Mouse (Mus musculus) heart, embryonic 12.5 days (tissue): ENCODE results near the gene Pygo2. TPM values are rescaled to one million over a fixed set of nuclear protein-coding genes. Genes with fewer than 3 reads are reported as not detected.
A peak's percentile ranks its signal among the peaks of the same experiment; 100 is the strongest.

Source experiments
- ATAC-seq: fragments of 200-750 bp; cut with Nextera tagmentation; 2 replicates; pipeline ENCODE4 v1.8.0; 2017; ENCODE audit warnings: moderate TSS enrichment, moderate library complexity; ENCODE audit not compliant: insufficient number of reproducible peaks, low FRiP score
- H3K27ac ChIP-seq: fragments of 300-500 bp; sonication (generic); 2 replicates; pipeline ENCODE4 v1.5.1; 2016; ENCODE audit warnings: mild to moderate bottlenecking, moderate library complexity; ENCODE audit not compliant: poor library complexity, severe bottlenecking
- H3K27me3 ChIP-seq: fragments of 300-500 bp; sonication (generic); replicated peaks from 2 replicates; pipeline ENCODE4 v1.6.1; 2016; ENCODE audit warnings: mild to moderate bottlenecking, moderate library complexity
- H3K36me3 ChIP-seq: fragments of 300-500 bp; sonication (generic); 2 replicates; pipeline ENCODE4 v1.6.1; 2016; ENCODE audit warnings: mild to moderate bottlenecking, moderate library complexity
- H3K4me1 ChIP-seq: fragments of 300-500 bp; sonication (generic); replicated peaks from 2 replicates; pipeline ENCODE4 v1.6.1; 2016; ENCODE audit warnings: mild to moderate bottlenecking
- H3K4me2 ChIP-seq: fragments of 300-500 bp; sonication (generic); 2 replicates; pipeline ENCODE4 v1.6.1; 2016; ENCODE audit warnings: mild to moderate bottlenecking, moderate library complexity
- H3K4me3 ChIP-seq: fragments of 300-500 bp; sonication (generic); 2 replicates; pipeline ENCODE4 v1.5.1; 2016; ENCODE audit warnings: mild to moderate bottlenecking
- H3K9ac ChIP-seq: fragments of 300-500 bp; sonication (generic); 2 replicates; pipeline ENCODE4 v1.6.1; 2016; ENCODE audit warnings: mild to moderate bottlenecking, moderate library complexity
- H3K9me3 ChIP-seq: fragments of 300-500 bp; sonication (generic); replicated peaks from 2 replicates; pipeline ENCODE4 v1.6.1; 2016; ENCODE audit warnings: mild to moderate bottlenecking, moderate library complexity
- WGBS: fragments of 180-500 bp; shearing (Covaris S2); methylation state at CpG from one replicate; pipeline ENCODE4 v1.1.7; 2016; 5-methylcytosine and 5-hydroxymethylcytosine counted together
- polyA plus RNA-seq: library from polyadenylated mRNA; unstranded; fragments of >200 nt; fragmentation: Nextera tagmentation; extraction: Ambion mirVana; gene quantifications from 2 replicates; pipeline ENCODE4 v1.2.1, GENCODE M21; 2016

Gene Pygo2
- polyA plus RNA-seq, 1 experiment from 2014 or later = 36.1 TPM

DNA sequence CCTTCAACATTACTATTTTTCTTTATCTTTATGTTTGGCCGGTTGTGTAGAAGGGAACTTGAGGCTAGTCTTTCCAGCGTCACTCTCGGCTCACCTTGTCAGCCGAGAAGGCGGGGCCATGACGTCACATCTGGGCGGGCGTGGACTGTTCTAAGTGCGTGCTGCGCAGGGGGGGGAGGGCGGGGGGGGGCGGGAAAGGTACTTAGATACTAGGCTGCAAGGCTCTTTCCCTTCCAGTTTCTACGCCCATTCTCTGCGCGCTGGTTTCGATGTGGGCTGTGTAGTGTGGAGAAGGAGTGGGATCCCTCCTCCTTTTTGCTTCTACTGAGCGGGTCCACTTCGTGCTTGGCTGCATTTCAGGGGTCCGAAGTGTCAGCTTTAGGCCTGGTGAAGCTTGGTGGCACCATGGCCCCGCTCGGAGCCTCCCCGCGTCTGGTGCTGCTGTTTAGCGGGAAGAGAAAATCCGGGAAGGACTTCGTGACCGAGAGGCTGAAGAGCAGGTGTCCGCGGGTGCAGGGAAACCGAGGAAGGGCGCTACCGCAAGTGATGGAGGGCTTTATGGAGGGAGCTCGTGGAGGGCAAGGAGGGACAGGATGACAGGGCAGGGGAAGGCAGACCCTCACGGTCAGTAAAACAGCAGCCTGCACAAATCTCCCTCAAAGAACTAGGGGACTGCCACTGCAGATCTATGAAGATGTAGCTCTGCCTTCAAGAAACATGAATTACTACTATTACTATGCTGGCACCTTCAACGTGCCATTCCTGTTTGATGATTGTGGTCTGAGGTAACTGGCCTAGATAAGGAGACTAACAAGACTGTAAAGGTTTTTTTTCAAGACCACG lies 29.2 kb downstream of the Pygo2 start:
- ATAC-seq = peak; percentile 92
- Histone ChIP-seq H3K27ac (peak overlapping the region; percentile 78), H3K9me3 (no peaks in the 10 kb centered on the region), H3K4me2 (peak overlapping the region; percentile 77), H3K9ac (peak overlapping the region; percentile 78), H3K27me3 (no peaks in the 10 kb centered on the region), H3K36me3 (peaks cover 9% of the 10 kb centered on the region; the same call in 1 of the 2 replicates), H3K4me3 (peak overlapping the region; percentile 67), H3K4me1 (peaks cover 24% of the 10 kb centered on the region)
- WGBS = under 1% methylated on average over 34 of the region's 36 CpGs

DNA sequence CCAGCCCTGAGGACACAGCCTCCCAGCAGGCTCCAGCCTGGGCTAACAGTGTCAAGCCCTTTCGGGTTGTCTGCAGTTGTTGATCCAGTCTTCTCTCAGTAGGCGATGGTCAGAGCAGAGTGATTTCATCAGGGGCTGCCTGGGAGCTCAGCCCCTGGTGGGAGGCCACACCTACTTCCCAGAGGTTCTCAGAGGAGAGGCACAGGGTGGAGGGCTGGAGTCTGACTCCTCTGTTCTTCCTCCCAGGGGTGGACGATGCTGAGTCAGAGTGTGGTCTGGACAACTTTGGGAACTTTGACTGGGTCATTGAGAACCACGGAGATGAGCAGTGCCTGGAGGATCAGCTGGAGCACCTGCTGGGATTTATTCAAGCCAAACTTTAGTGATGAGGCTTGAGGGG lies 38.3 kb downstream of the Pygo2 start:
- Histone ChIP-seq H3K4me3 (no peak overlapping the region), H3K9ac (no peak overlapping the region), H3K36me3 (peaks cover 32% of the 10 kb centered on the region), H3K9me3 (no peaks in the 10 kb centered on the region), H3K27me3 (no peaks in the 10 kb centered on the region), H3K27ac (no peak overlapping the region), H3K4me1 (no peaks in the 10 kb centered on the region), H3K4me2 (no peak overlapping the region)
- 42% methylated on average over 4 of the region's 4 CpGs for WGBS
- no peak for ATAC-seq

DNA sequence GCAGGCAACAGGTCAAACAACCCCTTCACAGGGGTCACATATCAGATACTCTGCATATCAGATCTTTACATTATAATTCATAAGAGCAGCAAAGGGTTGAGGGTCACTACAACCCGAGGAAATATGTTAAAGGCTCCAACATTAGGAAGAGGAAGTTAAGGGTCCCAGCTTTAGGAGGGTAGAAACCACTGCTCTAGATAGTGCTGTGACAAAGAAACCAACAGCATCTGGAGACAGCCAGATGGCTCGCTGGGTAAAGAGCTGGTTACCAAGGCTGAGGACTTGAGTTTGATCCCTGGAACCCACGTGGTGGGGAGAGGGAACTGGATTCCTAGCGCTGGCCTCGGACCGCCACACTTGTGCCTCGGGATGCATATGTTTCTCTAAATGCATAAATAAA lies 42.3 kb downstream of the Pygo2 start:
- no peaks in the 10 kb centered on the region for H3K27me3 ChIP-seq
- peaks cover 24% of the 10 kb centered on the region for H3K36me3 ChIP-seq
- H3K4me2 ChIP-seq = no peak overlapping the region
- no peaks in the 10 kb centered on the region for H3K4me1 ChIP-seq
- H3K4me3 ChIP-seq = no peak overlapping the region
- H3K9me3 ChIP-seq = no peaks in the 10 kb centered on the region
- H3K27ac ChIP-seq = no peak overlapping the region
- 74% methylated on average over 7 of the region's 7 CpGs for WGBS
- no peak for ATAC-seq
- no peak overlapping the region for H3K9ac ChIP-seq

DNA sequence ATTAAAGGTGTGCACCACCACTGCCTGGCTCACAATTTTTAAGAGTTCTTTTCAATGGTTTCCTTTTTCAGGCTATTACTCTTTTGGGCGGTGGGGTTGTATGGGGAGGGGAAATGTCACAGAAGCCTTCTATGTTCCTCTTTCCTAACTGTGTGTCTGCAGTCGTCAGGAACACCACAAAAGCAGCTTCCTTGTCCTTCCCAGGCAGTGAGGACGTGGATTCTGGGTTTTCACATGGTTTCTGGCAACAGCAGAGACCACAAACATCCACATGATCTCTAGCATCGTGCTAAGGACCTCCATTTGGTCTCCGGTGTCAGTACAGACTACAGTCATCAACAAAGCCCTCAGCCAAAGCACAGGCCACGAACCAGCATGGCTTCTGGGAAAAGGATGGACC lies 43.8 kb downstream of the Pygo2 start:
- Histone ChIP-seq H3K9ac (no peak overlapping the region), H3K4me1 (no peaks in the 10 kb centered on the region), H3K27ac (no peak overlapping the region), H3K27me3 (no peaks in the 10 kb centered on the region), H3K9me3 (no peaks in the 10 kb centered on the region), H3K4me2 (no peak overlapping the region), H3K36me3 (peaks cover 9% of the 10 kb centered on the region; the same call in 1 of the 2 replicates), H3K4me3 (no peak overlapping the region)
- ATAC-seq = no peak
- WGBS = 74% methylated on average over 6 of the region's 6 CpGs

DNA sequence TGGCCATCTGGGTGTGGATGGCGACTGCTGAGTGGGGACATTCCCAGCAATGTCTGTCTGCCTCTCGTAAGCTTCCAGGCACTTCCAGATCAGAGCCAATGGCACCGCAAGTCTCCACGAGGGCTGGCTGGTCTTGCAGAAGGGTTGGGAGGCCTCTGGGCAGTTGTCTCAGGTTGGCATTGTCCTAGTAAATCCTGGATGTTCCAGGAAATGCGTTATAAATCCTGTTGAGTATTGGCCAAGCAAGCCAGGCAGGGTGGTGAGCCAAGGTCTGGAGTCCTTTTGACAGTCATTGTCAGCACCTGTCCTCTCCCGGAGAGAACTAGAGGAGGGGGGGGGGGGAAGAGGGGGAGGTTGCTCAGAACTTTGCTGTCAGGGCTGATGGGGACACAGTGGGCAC lies 49.0 kb downstream of the Pygo2 start:
- H3K36me3 ChIP-seq = no peaks in the 10 kb centered on the region
- H3K9ac ChIP-seq = no peak overlapping the region
- H3K27ac ChIP-seq = no peak overlapping the region
- H3K27me3 ChIP-seq = no peaks in the 10 kb centered on the region
- no peak overlapping the region for H3K4me2 ChIP-seq
- no peaks in the 10 kb centered on the region for H3K4me1 ChIP-seq
- H3K4me3 ChIP-seq = no peak overlapping the region
- WGBS = 70% methylated on average over 6 of the region's 6 CpGs
- ATAC-seq = no peak
- H3K9me3 ChIP-seq = no peaks in the 10 kb centered on the region

DNA sequence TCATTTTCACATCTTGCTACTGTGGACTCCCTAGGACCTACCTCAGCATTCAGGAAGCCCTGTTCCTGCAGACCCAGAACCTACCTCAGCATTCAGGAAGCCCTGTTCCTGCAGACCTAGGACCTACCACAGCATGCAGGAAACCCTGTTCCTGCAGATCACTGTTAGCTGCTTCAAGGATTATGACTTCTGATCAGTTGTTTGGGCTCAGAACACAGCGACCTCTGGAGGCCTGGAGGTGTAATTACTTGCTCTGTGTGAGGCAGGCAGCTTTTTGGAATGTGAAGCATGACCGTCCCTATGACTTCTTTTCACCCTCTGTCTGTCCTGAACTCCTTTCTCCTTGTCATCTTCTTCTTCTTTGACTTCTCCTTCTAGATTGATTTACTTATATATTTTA lies 51.5 kb downstream of the Pygo2 start:
- no peaks in the 10 kb centered on the region for H3K27me3 ChIP-seq
- 45% methylated on average over 2 of the region's 2 CpGs for WGBS
- ATAC-seq = no peak
- H3K4me2 ChIP-seq = no peak overlapping the region
- no peak overlapping the region for H3K9ac ChIP-seq
- H3K4me1 ChIP-seq = 0 out of 2 replicates have a peak, but pooled peaks cover 6% of the 10 kb centered on the region
- H3K27ac ChIP-seq = no peak overlapping the region
- H3K9me3 ChIP-seq = no peaks in the 10 kb centered on the region
- H3K4me3 ChIP-seq = no peak overlapping the region
- no peaks in the 10 kb centered on the region for H3K36me3 ChIP-seq

DNA sequence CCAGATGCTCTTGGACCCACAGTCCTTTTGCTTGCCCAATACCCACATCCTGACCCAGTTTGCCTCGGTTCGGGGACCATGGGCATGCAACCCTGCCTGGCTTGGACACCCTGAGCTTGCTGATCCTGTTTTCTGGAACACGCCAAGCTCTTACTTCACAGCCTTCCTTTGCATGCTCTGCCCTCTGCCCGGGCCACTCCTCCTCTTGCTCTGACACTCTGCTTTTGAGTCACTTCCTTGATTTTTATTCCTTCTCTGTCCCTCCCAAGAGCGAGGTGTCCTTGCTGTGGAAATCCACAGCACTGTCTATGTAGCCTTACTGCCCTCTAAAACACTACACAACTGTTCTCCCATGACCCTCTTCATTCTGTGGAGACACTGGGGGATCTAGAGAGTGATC lies 52.2 kb downstream of the Pygo2 start:
- H3K4me3 ChIP-seq = no peak overlapping the region
- 0 out of 2 replicates have a peak, but pooled peaks cover 7% of the 10 kb centered on the region for H3K4me1 ChIP-seq
- no peaks in the 10 kb centered on the region for H3K27me3 ChIP-seq
- no peak overlapping the region for H3K27ac ChIP-seq
- H3K4me2 ChIP-seq = no peak overlapping the region
- H3K36me3 ChIP-seq = no peaks in the 10 kb centered on the region
- H3K9me3 ChIP-seq = no peaks in the 10 kb centered on the region
- H3K9ac ChIP-seq = no peak overlapping the region
- whole genome bisulfite sequencing = 77% methylated on average over 5 of the region's 5 CpGs
- ATAC-seq = no peak

Other genes with a start within 250 kb of the Pygo2 start
- gene Fam189b, start 247.1 kb upstream of the Pygo2 start, polyA plus RNA-seq = 15.4 and 15.6 TPM in 2 replicates
- gene Gba, start 227.3 kb upstream of the Pygo2 start, polyA plus RNA-seq = 37.1 and 38.0 TPM in 2 replicates
- gene Thbs3, start 215.0 kb upstream of the Pygo2 start, polyA plus RNA-seq = 16.2 and 18.7 TPM in 2 replicates
- gene Mtx1, start 203.1 kb upstream of the Pygo2 start, polyA plus RNA-seq = 123 and 127 TPM in 2 replicates
- gene Muc1, start 201.2 kb upstream of the Pygo2 start, polyA plus RNA-seq = 0.48 TPM in 1 of 2 replicates, not detected in the other
- 243 and 262 TPM in 2 replicates for gene Krtcap2, start 184.2 kb upstream of the Pygo2 start, polyA plus RNA-seq
- 0.89 and 1.1 TPM in 2 replicates for gene Trim46, start 183.9 kb upstream of the Pygo2 start, polyA plus RNA-seq
- 65.1 and 79.2 TPM in 2 replicates for gene Dpm3, start 170.9 kb upstream of the Pygo2 start, polyA plus RNA-seq
- gene Slc50a1, start 159.6 kb upstream of the Pygo2 start, polyA plus RNA-seq = 40.9 and 42.9 TPM in 2 replicates
- 27.0 and 31.0 TPM in 2 replicates for gene Efna1, start 149.1 kb upstream of the Pygo2 start, polyA plus RNA-seq
- 1.3 TPM in 2 replicates for gene Efna3, start 107.2 kb upstream of the Pygo2 start, polyA plus RNA-seq
- 8.7 and 10.6 TPM in 2 replicates for gene Efna4, start 92.2 kb upstream of the Pygo2 start, polyA plus RNA-seq
- 47.2 and 55.5 TPM in 2 replicates for gene Adam15, start 80.2 kb upstream of the Pygo2 start, polyA plus RNA-seq
- not detected in 2 replicates for gene Dcst2, start 68.2 kb upstream of the Pygo2 start, polyA plus RNA-seq
- 0.09 TPM in 1 of 2 replicates, not detected in the other for gene Dcst1, start 65.0 kb upstream of the Pygo2 start, polyA plus RNA-seq
- 1.6 and 1.8 TPM in 2 replicates for gene Zbtb7b, start 35.4 kb upstream of the Pygo2 start, polyA plus RNA-seq
- 0.54 TPM in 1 of 2 replicates, not detected in the other for gene Lenep, start 27.4 kb upstream of the Pygo2 start, polyA plus RNA-seq
- 31.7 and 32.5 TPM in 2 replicates for gene Flad1, start 18.3 kb upstream of the Pygo2 start, polyA plus RNA-seq
- gene Cks1b, start 11.8 kb upstream of the Pygo2 start, polyA plus RNA-seq = 355 and 356 TPM in 2 replicates
- 76.2 and 78.1 TPM in 2 replicates for gene Shc1, start 11.8 kb upstream of the Pygo2 start, polyA plus RNA-seq
- gene Pbxip1, start 6.5 kb downstream of the Pygo2 start, polyA plus RNA-seq = 67.5 and 71.6 TPM in 2 replicates
- gene Pmvk, start 24.3 kb downstream of the Pygo2 start, polyA plus RNA-seq = 46.8 and 51.0 TPM in 2 replicates
- 1.4 and 1.5 TPM in 2 replicates for gene Kcnn3, start 90.0 kb downstream of the Pygo2 start, polyA plus RNA-seq